Mouse (Mus musculus) limb, embryonic 13.5 days (tissue): ENCODE measurements at regions not wholly inside any gene's neighbourhood (a gene's known extent, or its start where the extent isn't known, plus 50 kb on each side); places are given as distances from the start of the nearest gene placed in this dataset.
A peak's percentile ranks its signal among the peaks of the same experiment; 100 is the strongest.

Source experiments
- ATAC-seq: fragments of 200-750 bp; cut with Nextera tagmentation; 2 replicates; pipeline ENCODE4 v1.8.0; 2017; ENCODE audit warnings: low read depth, moderate number of reproducible peaks, moderate TSS enrichment; ENCODE audit not compliant: low FRiP score
- H3K27ac ChIP-seq: fragments of 300-500 bp; sonication (generic); 2 replicates; pipeline ENCODE4 v1.5.1; 2015; ENCODE audit warnings: inconsistent platforms, mild to moderate bottlenecking, moderate library complexity
- H3K27me3 ChIP-seq: fragments of 300-500 bp; sonication (generic); 2 replicates; pipeline ENCODE4 v1.6.1; 2015; ENCODE audit warnings: mild to moderate bottlenecking, inconsistent platforms
- H3K36me3 ChIP-seq: fragments of 300-500 bp; sonication (generic); 2 replicates; pipeline ENCODE4 v1.6.1; 2015; ENCODE audit warnings: inconsistent platforms, mild to moderate bottlenecking, moderate library complexity
- H3K4me1 ChIP-seq: fragments of 300-500 bp; sonication (generic); 2 replicates; pipeline ENCODE4 v1.6.1; 2015; ENCODE audit warnings: inconsistent platforms
- H3K4me2 ChIP-seq: fragments of 300-500 bp; sonication (generic); replicated peaks from 2 replicates; pipeline ENCODE4 v1.6.1; 2015; ENCODE audit warnings: inconsistent platforms, mild to moderate bottlenecking, moderate library complexity
- H3K4me3 ChIP-seq: fragments of 300-500 bp; sonication (generic); 2 replicates; pipeline ENCODE4 v1.5.1; 2015; ENCODE audit warnings: moderate library complexity, mild to moderate bottlenecking, inconsistent platforms
- H3K9ac ChIP-seq: fragments of 300-500 bp; sonication (generic); 2 replicates; pipeline ENCODE4 v1.6.1; 2015; ENCODE audit warnings: mild to moderate bottlenecking, inconsistent platforms
- H3K9me3 ChIP-seq: fragments of 300-500 bp; sonication (generic); 2 replicates; pipeline ENCODE4 v1.6.1; 2016; ENCODE audit warnings: inconsistent platforms
- WGBS: fragments of 180-500 bp; shearing (Covaris S2); methylation state at CpG from one replicate; pipeline ENCODE4 v1.1.7; 2015; 5-methylcytosine and 5-hydroxymethylcytosine counted together

DNA sequence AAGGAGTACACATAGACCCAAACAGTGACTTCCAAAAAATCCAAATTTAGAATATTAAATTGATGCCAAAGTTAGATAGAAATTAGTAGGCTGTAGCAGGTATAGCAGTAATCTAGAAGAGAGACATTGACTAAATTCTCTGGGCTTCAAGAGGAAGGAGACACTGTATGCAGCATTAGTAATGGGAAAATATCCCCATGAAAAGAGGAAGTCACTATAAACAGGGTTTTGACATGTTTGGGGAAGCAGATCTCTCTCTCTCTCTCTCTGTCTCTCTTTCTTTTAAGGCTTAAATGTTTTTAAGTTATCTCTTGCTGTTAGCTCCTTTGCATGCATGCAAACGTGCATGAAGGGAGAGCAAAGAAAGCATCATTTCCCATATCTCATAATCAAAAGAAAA lies 357.9 kb upstream of the Prickle1 start:
- Histone ChIP-seq H3K9me3 (0 out of 2 replicates have a peak, but pooled peaks cover 3% of the 10 kb centered on the region), H3K4me1 (no peaks in the 10 kb centered on the region), H3K4me3 (no peak overlapping the region), H3K27ac (no peak overlapping the region), H3K27me3 (no peaks in the 10 kb centered on the region), H3K4me2 (no peak overlapping the region), H3K9ac (no peak overlapping the region), H3K36me3 (no peaks in the 10 kb centered on the region)
- 75% methylated on average over 1 of the region's 1 CpGs for WGBS
- no peak for ATAC-seq

DNA sequence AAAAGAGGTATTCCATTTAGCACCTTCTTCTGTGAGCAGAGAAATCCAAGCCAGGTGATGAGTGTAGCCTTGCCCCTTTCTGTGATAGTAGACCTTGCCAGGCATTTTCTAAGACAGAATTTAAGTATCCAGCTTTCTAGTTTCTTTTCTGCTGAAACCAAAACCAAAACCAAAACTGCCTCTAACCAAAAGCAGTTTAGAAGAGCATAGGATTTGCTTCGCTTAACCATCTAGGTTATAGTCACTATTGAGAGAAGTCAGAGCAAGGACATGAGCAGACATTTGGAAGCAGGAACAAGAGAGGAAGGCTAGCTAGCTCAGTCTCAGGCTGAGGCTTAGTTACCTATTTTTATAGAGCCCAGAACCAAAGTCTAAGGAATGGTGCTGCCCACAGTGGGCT lies 354.8 kb upstream of the Prickle1 start:
- no peak overlapping the region for H3K27ac ChIP-seq
- H3K36me3 ChIP-seq = no peaks in the 10 kb centered on the region
- H3K4me3 ChIP-seq = no peak overlapping the region
- H3K4me2 ChIP-seq = no peak overlapping the region
- no peaks in the 10 kb centered on the region for H3K4me1 ChIP-seq
- no peak for ATAC-seq
- 96% methylated on average over 1 of the region's 1 CpGs for WGBS
- no peak overlapping the region for H3K9ac ChIP-seq
- H3K9me3 ChIP-seq = no peaks in the 10 kb centered on the region
- H3K27me3 ChIP-seq = no peaks in the 10 kb centered on the region

DNA sequence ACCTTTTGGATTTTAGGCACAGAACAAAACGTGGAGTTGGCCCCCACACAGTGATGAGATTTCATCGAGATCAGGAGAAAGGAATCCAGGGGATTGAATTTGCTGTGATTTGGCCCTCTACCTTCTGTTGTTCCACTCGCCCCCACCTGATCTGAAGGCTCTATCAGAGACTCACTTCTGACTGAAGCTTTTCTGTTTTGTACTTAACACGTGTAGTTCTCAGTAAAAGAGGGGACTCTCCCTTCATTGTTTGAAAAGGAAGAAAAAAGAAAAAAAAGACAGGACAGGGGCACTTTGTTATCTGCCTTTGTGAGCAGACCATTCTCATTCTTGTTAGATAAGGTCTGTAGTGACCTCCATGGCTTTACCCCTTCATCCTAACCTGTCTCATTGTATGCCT lies 353.2 kb upstream of the Prickle1 start:
- no peaks in the 10 kb centered on the region for H3K9me3 ChIP-seq
- no peak overlapping the region for H3K9ac ChIP-seq
- H3K27ac ChIP-seq = no peak overlapping the region
- H3K36me3 ChIP-seq = no peaks in the 10 kb centered on the region
- 85% methylated on average over 4 of the region's 4 CpGs for WGBS
- no peak for ATAC-seq
- no peaks in the 10 kb centered on the region for H3K4me1 ChIP-seq
- H3K4me2 ChIP-seq = no peak overlapping the region
- H3K27me3 ChIP-seq = no peaks in the 10 kb centered on the region
- H3K4me3 ChIP-seq = no peak overlapping the region

DNA sequence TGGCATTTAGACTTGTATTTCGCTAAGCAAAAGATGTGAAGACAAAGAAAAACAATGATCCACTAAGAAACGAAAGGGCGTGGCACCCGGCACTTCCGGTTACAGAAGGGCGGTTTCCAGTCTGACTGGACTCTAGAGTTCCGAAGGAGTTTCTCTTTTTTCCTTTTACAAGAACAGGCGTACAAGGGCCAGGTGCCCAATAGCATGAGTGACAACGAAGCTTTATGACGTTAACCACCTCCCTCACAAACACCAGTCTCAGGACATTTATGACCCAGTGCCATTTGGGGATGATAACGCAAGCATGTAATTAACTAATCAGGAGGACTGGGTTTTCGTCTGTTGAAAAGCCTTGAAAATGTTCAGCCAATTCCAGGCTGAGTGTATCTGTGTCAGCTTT lies 347.9 kb upstream of the Prickle1 start:
- no peaks in the 10 kb centered on the region for H3K36me3 ChIP-seq
- no peak overlapping the region for H3K4me2 ChIP-seq
- H3K4me1 ChIP-seq = no peaks in the 10 kb centered on the region
- H3K9me3 ChIP-seq = no peaks in the 10 kb centered on the region
- WGBS = 55% methylated on average over 12 of the region's 12 CpGs
- no peaks in the 10 kb centered on the region for H3K27me3 ChIP-seq
- no peak for ATAC-seq
- H3K27ac ChIP-seq = no peak overlapping the region
- H3K9ac ChIP-seq = no peak overlapping the region
- H3K4me3 ChIP-seq = no peak overlapping the region

- H3K36me3 ChIP-seq = no peaks in the 10 kb centered on the region
- no peak overlapping the region for H3K9ac ChIP-seq
- no peaks in the 10 kb centered on the region for H3K9me3 ChIP-seq
- H3K4me2 ChIP-seq = no peak overlapping the region
- peak overlapping the region; percentile 63 for H3K27ac ChIP-seq
- H3K4me1 ChIP-seq = peaks cover 24% of the 10 kb centered on the region
- H3K27me3 ChIP-seq = no peaks in the 10 kb centered on the region
- ATAC-seq = no peak
- no peak overlapping the region for H3K4me3 ChIP-seq
- 47% methylated on average over 5 of the region's 5 CpGs for WGBS
Measured at GRCm38 (mm10) chr15:93932971-93933496, 337.3 kb upstream of the Prickle1 start.

- no peaks in the 10 kb centered on the region for H3K36me3 ChIP-seq
- no peak overlapping the region for H3K4me3 ChIP-seq
- H3K9ac ChIP-seq = no peak overlapping the region
- no peaks in the 10 kb centered on the region for H3K27me3 ChIP-seq
- 32% methylated on average over 6 of the region's 6 CpGs for WGBS
- peaks cover 44% of the 10 kb centered on the region for H3K4me1 ChIP-seq
- no peak for ATAC-seq
- no peak overlapping the region for H3K4me2 ChIP-seq
- H3K9me3 ChIP-seq = no peaks in the 10 kb centered on the region
- peak overlapping the region; percentile 55; the same call in 1 of the 2 replicates for H3K27ac ChIP-seq
Measured at GRCm38 (mm10) chr15:93926842-93927241, 331.2 kb upstream of the Prickle1 start.

GRCm38 (mm10) chr15:93926262-93926661 lies 330.6 kb upstream of the Prickle1 start:
- H3K36me3 ChIP-seq = no peaks in the 10 kb centered on the region
- peaks cover 50% of the 10 kb centered on the region for H3K4me1 ChIP-seq
- no peak overlapping the region for H3K9ac ChIP-seq
- H3K4me2 ChIP-seq = no peak overlapping the region
- H3K4me3 ChIP-seq = no peak overlapping the region
- no peaks in the 10 kb centered on the region for H3K27me3 ChIP-seq
- no peaks in the 10 kb centered on the region for H3K9me3 ChIP-seq
- no peak for ATAC-seq
- no peak overlapping the region for H3K27ac ChIP-seq

- 69% methylated on average over 6 of the region's 6 CpGs for WGBS
- no peaks in the 10 kb centered on the region for H3K27me3 ChIP-seq
- H3K9ac ChIP-seq = no peak overlapping the region
- no peak overlapping the region; the same call in 1 of the 2 replicates for H3K4me2 ChIP-seq
- H3K9me3 ChIP-seq = no peaks in the 10 kb centered on the region
- H3K36me3 ChIP-seq = no peaks in the 10 kb centered on the region
- ATAC-seq = peak; percentile 62
- H3K27ac ChIP-seq = peak overlapping the region; percentile 55; the same call in 1 of the 2 replicates
- H3K4me3 ChIP-seq = no peak overlapping the region
- H3K4me1 ChIP-seq = peaks cover 54% of the 10 kb centered on the region
Measured at GRCm38 (mm10) chr15:93921457-93922234, 326.0 kb upstream of the Prickle1 start.

DNA sequence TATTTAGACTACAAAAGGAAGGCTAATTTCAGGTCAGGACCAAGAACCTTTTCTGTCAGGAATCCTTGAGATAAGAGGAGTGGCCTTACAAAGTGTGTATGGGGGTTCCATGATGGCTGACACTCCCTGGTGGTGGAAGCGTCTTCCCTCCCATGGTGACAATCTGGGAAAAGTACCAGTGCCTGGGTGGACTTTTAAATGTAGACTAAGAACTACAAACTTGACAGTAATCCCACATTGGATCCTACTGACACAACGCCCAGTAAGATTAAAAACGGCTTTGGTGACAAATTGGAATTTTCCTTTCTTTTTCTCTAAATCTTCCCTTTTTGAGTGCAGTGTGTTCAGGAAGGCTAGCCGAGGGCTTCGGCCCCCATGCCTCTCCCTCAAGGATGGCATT lies 325.3 kb upstream of the Prickle1 start:
- Histone ChIP-seq H3K27me3 (no peaks in the 10 kb centered on the region), H3K36me3 (no peaks in the 10 kb centered on the region), H3K27ac (peak overlapping the region; percentile 55; the same call in 1 of the 2 replicates), H3K4me1 (peaks cover 57% of the 10 kb centered on the region), H3K4me2 (no peak overlapping the region; the same call in 1 of the 2 replicates), H3K9ac (no peak overlapping the region), H3K9me3 (no peaks in the 10 kb centered on the region), H3K4me3 (no peak overlapping the region)
- no peak for ATAC-seq
- WGBS = 90% methylated on average over 5 of the region's 5 CpGs

- no peaks in the 10 kb centered on the region for H3K9me3 ChIP-seq
- no peak for ATAC-seq
- no peak overlapping the region for H3K27ac ChIP-seq
- no peaks in the 10 kb centered on the region for H3K36me3 ChIP-seq
- H3K4me2 ChIP-seq = no peak overlapping the region
- no peaks in the 10 kb centered on the region for H3K27me3 ChIP-seq
- 61% methylated on average over 6 of the region's 6 CpGs for WGBS
- no peak overlapping the region for H3K4me3 ChIP-seq
- H3K4me1 ChIP-seq = peaks cover 45% of the 10 kb centered on the region
- H3K9ac ChIP-seq = no peak overlapping the region
Measured at GRCm38 (mm10) chr15:93919577-93919976, 323.9 kb upstream of the Prickle1 start.

DNA sequence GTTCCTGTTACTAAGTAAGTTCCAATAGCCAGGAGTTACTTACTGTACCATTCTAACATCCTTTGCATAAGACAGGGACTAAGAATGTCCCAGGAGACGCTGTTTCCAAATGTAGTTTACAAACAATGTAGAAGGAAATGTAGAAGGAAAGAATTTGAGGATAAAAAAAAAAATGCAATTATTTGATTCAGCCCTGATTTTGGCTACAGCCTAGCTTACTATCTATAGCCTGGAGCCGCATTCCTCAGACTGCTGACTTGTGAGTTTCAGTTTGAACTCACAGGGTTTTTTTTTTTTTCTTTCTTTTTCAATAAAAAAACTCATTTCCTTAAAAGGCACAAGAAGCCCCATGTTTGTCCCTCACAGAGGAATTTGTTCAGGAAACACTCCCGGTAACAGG lies 321.2 kb upstream of the Prickle1 start:
- 26% methylated on average over 3 of the region's 3 CpGs for WGBS
- no peaks in the 10 kb centered on the region for H3K36me3 ChIP-seq
- no peak overlapping the region for H3K4me3 ChIP-seq
- H3K27ac ChIP-seq = peak overlapping the region; percentile 63; the same call in 1 of the 2 replicates
- H3K9me3 ChIP-seq = no peaks in the 10 kb centered on the region
- H3K4me2 ChIP-seq = peak overlapping the region; percentile 12; the same call in 1 of the 2 replicates
- no peak for ATAC-seq
- H3K4me1 ChIP-seq = peaks cover 37% of the 10 kb centered on the region
- no peak overlapping the region for H3K9ac ChIP-seq
- H3K27me3 ChIP-seq = no peaks in the 10 kb centered on the region

DNA sequence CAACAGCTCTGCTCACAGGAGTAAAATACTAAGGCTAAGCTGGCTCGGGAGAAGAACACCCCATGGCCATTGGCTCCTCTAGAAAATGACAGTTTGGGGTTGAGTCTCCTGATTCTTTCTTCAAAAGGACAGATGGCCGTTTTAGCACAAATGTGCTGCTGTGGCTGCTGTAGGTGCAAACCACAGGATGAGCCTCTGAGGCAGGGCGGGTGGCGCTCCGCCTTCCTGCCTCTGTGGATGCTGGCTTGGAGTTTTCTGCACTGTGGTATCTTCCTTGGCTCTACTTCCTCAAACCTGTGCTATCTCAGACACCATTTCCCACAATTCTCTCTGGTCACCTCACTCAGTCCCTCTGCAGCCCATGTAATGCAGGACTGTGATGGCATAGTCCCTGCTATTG lies 317.8 kb upstream of the Prickle1 start:
- no peak overlapping the region for H3K27ac ChIP-seq
- H3K4me1 ChIP-seq = peaks cover 34% of the 10 kb centered on the region
- H3K36me3 ChIP-seq = no peaks in the 10 kb centered on the region
- no peak overlapping the region for H3K9ac ChIP-seq
- ATAC-seq = no peak
- H3K4me3 ChIP-seq = no peak overlapping the region
- H3K9me3 ChIP-seq = no peaks in the 10 kb centered on the region
- H3K4me2 ChIP-seq = no peak overlapping the region
- H3K27me3 ChIP-seq = no peaks in the 10 kb centered on the region
- 68% methylated on average over 5 of the region's 5 CpGs for WGBS

DNA sequence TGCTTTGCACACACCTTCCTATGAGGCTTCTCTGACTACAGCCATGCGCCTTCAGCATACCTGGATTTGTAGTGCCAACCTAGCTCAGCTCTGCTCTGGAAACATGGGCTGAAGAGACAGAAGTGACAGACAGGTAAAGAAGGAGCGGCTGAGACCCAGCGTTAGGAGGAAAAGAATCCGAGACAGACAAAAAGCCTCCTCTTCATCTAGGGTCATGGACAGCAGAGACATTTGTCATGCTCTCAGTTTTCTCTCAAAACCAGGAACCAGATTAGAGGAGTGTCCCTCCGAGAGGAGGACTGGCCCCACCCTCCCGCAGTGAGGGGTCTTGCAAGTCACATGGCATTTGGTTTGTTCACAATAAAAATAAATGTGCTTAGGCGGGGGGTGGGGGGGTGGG lies 317.4 kb upstream of the Prickle1 start:
- Histone ChIP-seq H3K9ac (no peak overlapping the region), H3K27me3 (no peaks in the 10 kb centered on the region), H3K36me3 (no peaks in the 10 kb centered on the region), H3K4me1 (peaks cover 34% of the 10 kb centered on the region), H3K27ac (no peak overlapping the region), H3K4me2 (no peak overlapping the region), H3K4me3 (no peak overlapping the region), H3K9me3 (no peaks in the 10 kb centered on the region)
- no peak for ATAC-seq
- 41% methylated on average over 7 of the region's 7 CpGs for WGBS
